In genomic region chr4:10693446-10694105, GRCm38 (mm10) we compare ENCODE assay signal across 9 mouse cellular contexts.
DNase-seq lines count a peak whose midpoint lies in the region; ATAC-seq and TF ChIP-seq lines count a peak whose summit lies in the region.
"Had no signal": no experiment of that assay in that cellular context is flagged by ENCODE, and none has a peak within 500 bp of the region (broad histone marks: within the 10 kb centered on the region; RNA-seq: fewer than 3 reads in every experiment).

No protein-coding gene starts in this region.

- H3K9ac ChIP-seq in lung, embryonic 15.5 days: no peak overlapping the region
- H3K9ac ChIP-seq in forebrain, embryonic 16.5 days (replicated peaks; ENCODE audit: low read depth, low read length): no peak overlapping the region
- H3K9ac ChIP-seq in liver, adult 2 months (ENCODE audit: low read depth, low read length): peak overlapping the region; percentile 80
- H3K9ac ChIP-seq in stomach, embryonic 14.5 days (replicated peaks; ENCODE audit: low read depth, low read length): no peak overlapping the region

- H3K4me2 ChIP-seq in lung, embryonic 15.5 days: peak overlapping the region; percentile 18; the same call in 1 of the 2 replicates
- peak overlapping the region; percentile 16; the same call in 1 of the 2 replicates for H3K4me2 ChIP-seq in forebrain, embryonic 16.5 days (ENCODE audit: low read length)
- H3K4me2 ChIP-seq in stomach, embryonic 14.5 days (replicated peaks; ENCODE audit: low read depth, low read length): peak overlapping the region; percentile 5; the same call in 1 of the 2 replicates

- no peaks in the 10 kb centered on the region for H3K36me3 ChIP-seq in lung, embryonic 15.5 days
- H3K36me3 ChIP-seq in forebrain, embryonic 16.5 days (ENCODE audit: control insufficient read depth, insufficient read depth): no peaks in the 10 kb centered on the region
- no peaks in the 10 kb centered on the region for H3K36me3 ChIP-seq in liver, adult 2 months (ENCODE audit: control insufficient read depth, insufficient read depth, low read length)
- H3K36me3 ChIP-seq in stomach, embryonic 14.5 days (ENCODE audit: control insufficient read depth, insufficient read depth, low read length): no peaks in the 10 kb centered on the region

- H3K27ac ChIP-seq in lung, embryonic 15.5 days: no peak overlapping the region
- no peak overlapping the region for H3K27ac ChIP-seq in forebrain, embryonic 16.5 days (ENCODE audit: low read length)
- H3K27ac ChIP-seq in liver, adult 2 months (replicated peaks; ENCODE audit: insufficient read depth, low read depth, low read length): 0 out of 2 replicates have a peak overlapping the region, but pooled peaks have one; percentile 47
- H3K27ac ChIP-seq in stomach, embryonic 14.5 days (ENCODE audit: low read length): no peak overlapping the region

- no peaks in the 10 kb centered on the region for H3K27me3 ChIP-seq in lung, embryonic 15.5 days
- H3K27me3 ChIP-seq in forebrain, embryonic 16.5 days (replicated peaks; ENCODE audit: control insufficient read depth, insufficient read depth, low read length): no peaks in the 10 kb centered on the region
- peaks cover 4% of the 10 kb centered on the region; the same call in 1 of the 2 replicates for H3K27me3 ChIP-seq in liver, adult 2 months (ENCODE audit: control insufficient read depth, insufficient read depth, low read length)
- H3K27me3 ChIP-seq in stomach, embryonic 14.5 days (ENCODE audit: control insufficient read depth, insufficient read depth, low read length): no peaks in the 10 kb centered on the region

- ATAC-seq in lung, embryonic 15.5 days (ENCODE audit: borderline replicate concordance, extremely low read depth, low FRiP score, low TSS enrichment): no peak
- ATAC-seq in forebrain, embryonic 16.5 days: peak; percentile 69
- no peak for ATAC-seq in stomach, embryonic 14.5 days (ENCODE audit: insufficient number of reproducible peaks, insufficient read depth, low FRiP score, low read depth)

- no peaks in the 10 kb centered on the region; the same call in 1 of the 2 replicates for H3K79me2 ChIP-seq in liver, adult 2 months (ENCODE audit: control insufficient read depth, insufficient read depth, low read length)

- H3K4me3 ChIP-seq in lung, embryonic 15.5 days: 0 out of 2 replicates have a peak overlapping the region, but pooled peaks have one; percentile 5
- H3K4me3 ChIP-seq in forebrain, embryonic 16.5 days (replicated peaks; ENCODE audit: low read length): peak overlapping the region; percentile 23
- peak overlapping the region; percentile 44 for H3K4me3 ChIP-seq in liver, adult 2 months (ENCODE audit: insufficient read depth, low read depth, low read length)
- H3K4me3 ChIP-seq in stomach, embryonic 14.5 days (ENCODE audit: low read depth, low read length): no peak overlapping the region

- intact Hi-C loops in left cerebral cortex, postnatal 36 days (cut with DNase I): no loop called here

- no peak for TF ChIP-seq CTCF in liver, adult 2 months (IDR thresholded peaks at IDR 0.05; ENCODE audit: low read depth, low read length)

- no peak for DNase-seq in lung, postnatal 36 days
- DNase-seq in liver, adult 2 months (ENCODE audit: extremely low read depth, low read depth, low spot score): peak; percentile 30
- DNase-seq in left cerebral cortex, postnatal 36 days (ENCODE audit: low spot score in 2 of 2): no peak
- no peak for DNase-seq in gastrocnemius, postnatal 25 days
- no peak for DNase-seq in gastrocnemius, adult 18-20 months (ENCODE audit: low spot score)
- DNase-seq: cerebellum, adult 2 months had no signal

- WGBS in lung, embryonic 15.5 days: 26% methylated on average over 3 of the region's 15 CpGs
- WGBS in forebrain, embryonic 16.5 days: 28% methylated on average over 6 of the region's 15 CpGs
- 5% methylated on average over 6 of the region's 15 CpGs for WGBS in liver, adult 2 months
- WGBS in stomach, embryonic 14.5 days: 18% methylated on average over 10 of the region's 15 CpGs

- no peaks in the 10 kb centered on the region for H3K9me3 ChIP-seq in lung, embryonic 15.5 days
- H3K9me3 ChIP-seq in forebrain, embryonic 16.5 days (ENCODE audit: control insufficient read depth, low read length): no peaks in the 10 kb centered on the region
- no peaks in the 10 kb centered on the region for H3K9me3 ChIP-seq in stomach, embryonic 14.5 days (ENCODE audit: control insufficient read depth, low read depth, low read length)

- 0 out of 2 replicates have a peak, but pooled peaks cover 5% of the 10 kb centered on the region for H3K4me1 ChIP-seq in lung, embryonic 15.5 days
- H3K4me1 ChIP-seq in forebrain, embryonic 16.5 days (replicated peaks; ENCODE audit: control insufficient read depth, insufficient read depth, low read length): no peaks in the 10 kb centered on the region
- H3K4me1 ChIP-seq in liver, adult 2 months (ENCODE audit: control insufficient read depth, insufficient read depth, low read length): no peaks in the 10 kb centered on the region; the same call in 1 of the 2 replicates
- H3K4me1 ChIP-seq in stomach, embryonic 14.5 days (ENCODE audit: control insufficient read depth, insufficient read depth, low read length): no peaks in the 10 kb centered on the region

- TF ChIP-seq POLR2A in liver, adult 2 months (IDR thresholded peaks at IDR 0.05; ENCODE audit: extremely low read depth, insufficient read depth, low read length): no peak
